Mouse (Mus musculus) brain, embryonic 14.5 days (tissue): ENCODE results near the gene Anapc2. TPM values are rescaled to one million over a fixed set of nuclear protein-coding genes. Genes with fewer than 3 reads are reported as not detected.

Source experiments
- DNase-seq: peaks from one replicate; pipeline ENCODE4 v3.0.0-alpha.2; 2011; ENCODE audit warnings: low read depth
- CTCF ChIP-seq: fragments of 200-500 bp; IDR thresholded peaks from 2 replicates; pipeline ENCODE4 v1.5.1; 2012; ENCODE audit warnings: inconsistent platforms, mild to moderate bottlenecking, moderate library complexity, borderline replicate concordance; ENCODE audit not compliant: insufficient read depth, insufficient read length; ENCODE audit errors: extremely low read depth
- POLR2A ChIP-seq: fragments of 200-500 bp; IDR thresholded peaks from 2 replicates; pipeline ENCODE4 v1.6.1; 2012; ENCODE audit warnings: mild to moderate bottlenecking, inconsistent platforms, borderline replicate concordance; ENCODE audit not compliant: poor library complexity, insufficient read depth, insufficient read length, severe bottlenecking; ENCODE audit errors: extremely low read depth
- polyA plus RNA-seq: library from polyadenylated mRNA; depleted of rRNA; stranded (reverse); fragments of >200 nt; gene quantifications from 2 replicates; pipeline ENCODE4 v1.2.3, GENCODE M21; 2012

The Anapc2 gene
- polyA plus RNA-seq, 1 experiment, result 131 TPM

GRCm38 (mm10) chr2:25298046-25298445, 25.8 kb downstream of the Anapc2 start:
- no peak for DNase-seq
- TF ChIP-seq CTCF (no peak), POLR2A (no peak)

- TF ChIP-seq POLR2A (no peak), CTCF (no peak)
- DNase-seq, result no peak
Observed at GRCm38 (mm10) chr2:25303452-25303851, 31.2 kb downstream of the Anapc2 start.

GRCm38 (mm10) chr2:25303931-25304656, 31.8 kb downstream of the Anapc2 start:
- no peak for DNase-seq
- TF ChIP-seq CTCF (no peak), POLR2A (no peak)

- TF ChIP-seq CTCF, result no peak
- no peak for TF ChIP-seq POLR2A
Observed at GRCm38 (mm10) chr2:25304657-25305541, 32.6 kb downstream of the Anapc2 start.

GRCm38 (mm10) chr2:25305587-25306359, 33.5 kb downstream of the Anapc2 start:
- no peak for DNase-seq
- TF ChIP-seq POLR2A (no peak), CTCF (no peak)

More at GRCm38 (mm10) chr2:25304657-25305541, 32.6 kb downstream of the Anapc2 start:
- peak; percentile 86 for DNase-seq

- TF ChIP-seq CTCF (no peak), POLR2A (no peak)
- no peak for DNase-seq
Observed at GRCm38 (mm10) chr2:25310180-25310579, 37.9 kb downstream of the Anapc2 start.

- TF ChIP-seq CTCF (no peak), POLR2A (no peak)
Observed at GRCm38 (mm10) chr2:25310969-25311368, 38.7 kb downstream of the Anapc2 start.

GRCm38 (mm10) chr2:25311491-25311891, 39.2 kb downstream of the Anapc2 start:
- no peak for DNase-seq
- no peak for TF ChIP-seq POLR2A
- TF ChIP-seq CTCF, result no peak

More at GRCm38 (mm10) chr2:25310969-25311368, 38.7 kb downstream of the Anapc2 start:
- DNase-seq, result no peak

GRCm38 (mm10) chr2:25318119-25318966, 46.1 kb downstream of the Anapc2 start:
- peak; percentile 63 for DNase-seq
- no peak for TF ChIP-seq CTCF
- TF ChIP-seq POLR2A, result no peak

GRCm38 (mm10) chr2:25318971-25319773, 46.9 kb downstream of the Anapc2 start, which contains the start of gene Grin1:
TSS of gene Grin1 (minus strand) at chr2:25319187.
- TF ChIP-seq POLR2A (peak; percentile 27; the same call in 1 of the 2 replicates), CTCF (no peak)
- peak; percentile 95 for DNase-seq

GRCm38 (mm10) chr2:25320084-25320483, 47.8 kb downstream of the Anapc2 start:
- TF ChIP-seq POLR2A (no peak), CTCF (no peak)
- DNase-seq, result no peak
